Mouse (Mus musculus) olfactory bulb, adult 2 months (tissue): ENCODE data around the gene Creb3l4.

Experiments used
- CTCF ChIP-seq: fragments of 200-500 bp; IDR thresholded peaks from 2 replicates; pipeline ENCODE4 v1.5.1; 2012; ENCODE audit warnings: low read depth, mild to moderate bottlenecking, low read length, moderate library complexity; ENCODE audit not compliant: insufficient read depth
- POLR2A ChIP-seq: fragments of 200-500 bp; IDR thresholded peaks from 2 replicates; pipeline ENCODE4 v1.6.1; 2012; ENCODE audit warnings: mild to moderate bottlenecking, low read depth, low read length, moderate library complexity; ENCODE audit not compliant: insufficient read depth

GRCm38 (mm10) chr3:90263121-90263771, 19.9 kb upstream of the Creb3l4 start:
- TF ChIP-seq POLR2A, result no peak
- TF ChIP-seq CTCF, result no peak
